Mouse (Mus musculus): ENCODE measurements around the gene Tanc2. TPM values are rescaled to one million over a fixed set of nuclear protein-coding genes. Genes with fewer than 3 reads are reported as not detected.

Tanc2 gene
- polyA plus RNA-seq, 1 experiment, result 2.6 TPM

DNA sequence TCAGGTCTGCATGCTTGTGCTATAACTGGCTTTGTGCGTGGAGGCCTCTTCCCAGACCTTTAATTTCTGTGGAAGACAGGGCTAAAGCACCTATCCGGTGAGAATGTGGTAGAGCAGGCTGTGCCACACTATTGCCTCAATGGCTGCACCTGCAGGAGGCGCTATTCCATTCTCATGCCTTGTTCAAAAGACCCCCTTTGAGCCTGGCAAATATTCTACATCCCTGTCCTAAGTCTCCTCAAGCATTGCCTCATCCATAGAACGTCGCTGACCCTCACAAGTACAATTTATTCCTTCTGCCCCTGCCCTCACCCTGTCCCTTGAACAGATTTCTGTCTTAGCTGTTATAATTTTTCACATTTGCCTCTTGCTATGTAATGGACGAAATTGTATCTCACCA lies 41.4 kb upstream of the Tanc2 start:
- Histone ChIP-seq H3K27ac (ENCODE audit: control insufficient read depth, insufficient read depth, low read length) (no peak overlapping the region), H3K36me3 (ENCODE audit: control insufficient read depth, insufficient read depth, low read length) (no peaks in the 10 kb centered on the region), H3K4me3 (ENCODE audit: control insufficient read depth, insufficient read depth, low read length) (no peak overlapping the region), H3K4me1 (replicated peaks; ENCODE audit: control insufficient read depth, insufficient read depth, low read length) (no peaks in the 10 kb centered on the region), H3K27me3 (ENCODE audit: control insufficient read depth, insufficient read depth, low read length) (no peaks in the 10 kb centered on the region)
- TF ChIP-seq CTCF (IDR thresholded peaks at IDR 0.05; ENCODE audit: borderline replicate concordance, control insufficient read depth, extremely low read depth, insufficient read depth, low read length, poor library complexity) (no peak), POLR2A (IDR thresholded peaks at IDR 0.05; ENCODE audit: control insufficient read depth, extremely low read depth, insufficient read depth, low read length, poor library complexity) (no peak)
- WGBS, result 93% methylated on average over 6 of the region's 6 CpGs
- DNase-seq, result no peak

DNA sequence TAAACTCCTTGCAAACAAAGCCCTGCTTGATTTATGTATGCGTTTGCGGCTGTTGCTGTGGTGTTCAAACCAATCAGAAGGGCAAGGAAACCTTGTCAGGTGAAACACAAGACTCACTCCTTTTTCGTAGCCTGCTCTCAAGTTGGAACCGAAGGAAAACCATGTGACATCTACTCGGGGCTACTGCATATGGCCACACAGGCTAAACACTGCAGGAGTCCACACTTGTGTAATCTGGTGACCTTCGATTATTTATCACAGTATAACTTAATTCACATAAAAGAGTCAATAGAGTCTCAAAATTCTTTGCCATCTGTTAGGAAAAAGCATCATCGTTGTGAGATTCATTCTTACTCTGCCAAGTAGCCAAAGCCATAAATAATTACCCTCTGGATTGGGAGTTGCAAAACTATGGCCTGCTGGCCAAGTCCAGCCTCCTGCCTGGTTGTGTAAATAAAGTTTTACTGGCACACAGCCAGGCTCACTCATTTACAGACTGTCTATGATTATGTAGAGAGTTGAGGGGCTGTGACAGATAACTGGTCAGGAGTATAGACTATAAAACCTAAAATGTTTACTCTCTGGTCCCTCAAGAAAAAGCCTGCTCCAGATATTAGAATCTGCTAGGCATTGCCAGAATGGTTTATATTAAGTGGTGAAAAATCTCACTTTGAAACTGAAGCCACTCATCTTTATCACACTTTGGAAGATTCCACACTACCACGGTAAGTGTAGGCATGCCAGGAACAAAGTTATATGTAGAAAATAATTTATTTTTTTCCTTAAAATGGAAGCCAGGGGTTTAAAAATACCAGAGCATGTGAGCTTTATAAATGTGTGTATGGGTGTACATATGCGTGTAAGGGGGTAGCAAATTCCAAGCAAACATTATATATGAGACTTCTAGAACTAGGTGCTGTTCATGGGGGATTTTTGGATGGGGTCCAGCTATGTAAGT lies 40.3 kb upstream of the Tanc2 start:
- no peaks in the 10 kb centered on the region for H3K4me1 ChIP-seq (replicated peaks; ENCODE audit: control insufficient read depth, insufficient read depth, low read length)
- no peaks in the 10 kb centered on the region for H3K27me3 ChIP-seq (ENCODE audit: control insufficient read depth, insufficient read depth, low read length)
- no peak overlapping the region for H3K27ac ChIP-seq (ENCODE audit: control insufficient read depth, insufficient read depth, low read length)
- H3K4me3 ChIP-seq (ENCODE audit: control insufficient read depth, insufficient read depth, low read length), result no peak overlapping the region
- H3K36me3 ChIP-seq (ENCODE audit: control insufficient read depth, insufficient read depth, low read length), result no peaks in the 10 kb centered on the region
- 85% methylated on average over 9 of the region's 9 CpGs for WGBS
- no peak for TF ChIP-seq CTCF (IDR thresholded peaks at IDR 0.05; ENCODE audit: borderline replicate concordance, control insufficient read depth, extremely low read depth, insufficient read depth, low read length, poor library complexity)
- TF ChIP-seq POLR2A (IDR thresholded peaks at IDR 0.05; ENCODE audit: control insufficient read depth, extremely low read depth, insufficient read depth, low read length, poor library complexity), result no peak
- no peak for DNase-seq

DNA sequence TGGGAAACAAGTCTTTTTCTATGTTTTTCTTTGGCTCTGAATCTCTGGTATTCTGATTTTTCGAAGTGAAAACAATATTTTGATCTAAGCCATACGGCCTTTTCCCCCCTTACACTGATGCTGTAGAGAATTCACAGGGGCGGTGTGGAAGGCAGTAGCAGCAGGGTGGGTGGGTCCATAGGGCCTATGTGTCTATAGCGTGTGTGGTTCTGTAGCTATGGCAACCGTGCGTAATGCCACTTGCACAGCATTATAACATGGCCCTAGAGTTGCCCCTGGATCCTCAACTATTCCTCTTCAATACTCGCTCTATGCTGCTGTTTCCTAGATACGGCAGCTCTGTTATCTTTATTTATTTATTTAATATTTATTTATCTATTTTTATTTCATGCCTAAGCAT lies 32.5 kb upstream of the Tanc2 start:
- DNase-seq, result no peak
- WGBS, result 93% methylated on average over 8 of the region's 8 CpGs
- Histone ChIP-seq H3K4me1 (replicated peaks; ENCODE audit: control insufficient read depth, insufficient read depth, low read length) (no peaks in the 10 kb centered on the region), H3K4me3 (ENCODE audit: control insufficient read depth, insufficient read depth, low read length) (no peak overlapping the region), H3K27me3 (ENCODE audit: control insufficient read depth, insufficient read depth, low read length) (no peaks in the 10 kb centered on the region), H3K36me3 (ENCODE audit: control insufficient read depth, insufficient read depth, low read length) (no peaks in the 10 kb centered on the region), H3K27ac (ENCODE audit: control insufficient read depth, insufficient read depth, low read length) (no peak overlapping the region)
- TF ChIP-seq POLR2A (IDR thresholded peaks at IDR 0.05; ENCODE audit: control insufficient read depth, extremely low read depth, insufficient read depth, low read length, poor library complexity), result no peak
- no peak for TF ChIP-seq CTCF (IDR thresholded peaks at IDR 0.05; ENCODE audit: borderline replicate concordance, control insufficient read depth, extremely low read depth, insufficient read depth, low read length, poor library complexity)

DNA sequence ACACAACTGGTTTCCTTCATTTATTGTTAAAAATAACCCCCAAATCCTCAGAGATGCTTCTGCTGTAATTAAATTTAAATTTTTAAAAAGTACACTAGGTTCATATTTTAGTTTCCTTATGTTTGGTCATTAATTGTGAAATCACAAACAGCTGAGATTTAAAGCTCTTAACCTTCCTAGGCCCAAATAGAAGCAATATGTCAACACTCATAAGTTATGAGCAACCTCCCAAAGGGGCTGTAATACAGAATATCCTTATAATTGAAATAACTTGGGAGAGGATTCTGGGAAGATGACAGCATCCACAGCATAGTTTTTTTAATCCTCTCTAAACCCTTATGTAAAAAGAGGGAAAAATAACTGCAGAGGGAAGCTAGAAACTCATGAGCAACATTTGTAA lies 31.7 kb upstream of the Tanc2 start:
- no peaks in the 10 kb centered on the region for H3K27me3 ChIP-seq (ENCODE audit: control insufficient read depth, insufficient read depth, low read length)
- no peaks in the 10 kb centered on the region for H3K4me1 ChIP-seq (replicated peaks; ENCODE audit: control insufficient read depth, insufficient read depth, low read length)
- H3K4me3 ChIP-seq (ENCODE audit: control insufficient read depth, insufficient read depth, low read length), result no peak overlapping the region
- TF ChIP-seq CTCF (IDR thresholded peaks at IDR 0.05; ENCODE audit: borderline replicate concordance, control insufficient read depth, extremely low read depth, insufficient read depth, low read length, poor library complexity) (no peak), POLR2A (IDR thresholded peaks at IDR 0.05; ENCODE audit: control insufficient read depth, extremely low read depth, insufficient read depth, low read length, poor library complexity) (no peak)
- no peak for DNase-seq
- no peak overlapping the region for H3K27ac ChIP-seq (ENCODE audit: control insufficient read depth, insufficient read depth, low read length)
- H3K36me3 ChIP-seq (ENCODE audit: control insufficient read depth, insufficient read depth, low read length), result no peaks in the 10 kb centered on the region

DNA sequence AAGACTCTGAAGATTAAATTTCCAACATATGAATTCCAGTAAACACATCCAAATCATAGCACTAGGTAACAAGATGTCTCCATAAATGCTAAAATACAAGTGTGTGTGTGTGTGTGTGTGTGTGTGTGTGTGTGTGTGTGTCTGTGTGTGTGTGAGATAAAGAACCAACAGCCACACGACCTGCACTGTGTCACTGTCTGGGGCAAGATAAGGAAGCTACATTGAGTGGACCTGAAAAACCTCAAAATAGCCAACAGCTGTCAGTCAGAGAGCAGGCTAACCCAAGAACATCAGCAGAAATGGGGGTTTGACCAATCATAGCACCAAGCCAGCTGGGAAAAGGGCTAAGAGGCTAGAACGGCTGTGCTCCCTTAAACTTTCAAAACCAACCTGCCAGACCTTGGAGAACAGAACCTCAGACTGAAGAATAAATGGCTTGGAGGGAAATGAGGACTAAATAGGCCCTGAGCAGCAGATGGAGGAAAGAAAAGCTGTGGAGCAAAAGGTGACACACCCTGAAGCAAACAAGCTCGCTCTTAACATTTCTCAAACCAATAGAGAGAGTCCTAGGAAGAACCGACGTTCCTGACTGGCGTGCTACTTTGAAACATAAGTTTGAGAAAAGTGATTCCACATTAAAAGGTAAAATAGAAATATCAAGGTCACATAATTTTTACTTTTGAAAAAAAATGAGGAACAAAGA lies 30.8 kb upstream of the Tanc2 start:
- Histone ChIP-seq H3K27me3 (ENCODE audit: control insufficient read depth, insufficient read depth, low read length) (no peaks in the 10 kb centered on the region), H3K27ac (ENCODE audit: control insufficient read depth, insufficient read depth, low read length) (no peak overlapping the region), H3K36me3 (ENCODE audit: control insufficient read depth, insufficient read depth, low read length) (no peaks in the 10 kb centered on the region), H3K4me1 (replicated peaks; ENCODE audit: control insufficient read depth, insufficient read depth, low read length) (no peaks in the 10 kb centered on the region), H3K4me3 (ENCODE audit: control insufficient read depth, insufficient read depth, low read length) (no peak overlapping the region)
- WGBS, result 83% methylated on average over 6 of the region's 6 CpGs
- DNase-seq, result no peak
- TF ChIP-seq POLR2A (IDR thresholded peaks at IDR 0.05; ENCODE audit: control insufficient read depth, extremely low read depth, insufficient read depth, low read length, poor library complexity), result no peak
- no peak for TF ChIP-seq CTCF (IDR thresholded peaks at IDR 0.05; ENCODE audit: borderline replicate concordance, control insufficient read depth, extremely low read depth, insufficient read depth, low read length, poor library complexity)

DNA sequence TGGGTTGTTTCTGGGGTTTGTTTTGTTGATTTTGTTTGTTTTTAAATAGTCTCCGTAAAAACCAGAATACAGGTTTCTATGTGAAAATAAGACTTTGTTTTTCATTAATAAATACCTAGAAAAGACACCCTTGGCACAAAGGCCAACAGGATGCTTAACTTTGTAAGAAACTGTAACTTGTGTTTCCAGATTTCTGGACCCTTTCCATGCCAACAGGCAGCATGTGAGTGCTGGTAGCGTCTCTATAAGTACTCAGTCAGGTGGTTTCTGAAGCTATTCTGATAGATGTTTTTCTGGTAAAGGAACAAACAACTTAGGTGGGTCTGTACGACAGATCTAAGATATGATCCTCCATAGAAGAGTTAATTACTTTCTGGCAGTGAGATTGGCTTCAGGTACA lies 26.2 kb upstream of the Tanc2 start:
- DNase-seq, result no peak
- H3K4me1 ChIP-seq (replicated peaks; ENCODE audit: control insufficient read depth, insufficient read depth, low read length), result no peaks in the 10 kb centered on the region
- TF ChIP-seq CTCF (IDR thresholded peaks at IDR 0.05; ENCODE audit: borderline replicate concordance, control insufficient read depth, extremely low read depth, insufficient read depth, low read length, poor library complexity) (no peak), POLR2A (IDR thresholded peaks at IDR 0.05; ENCODE audit: control insufficient read depth, extremely low read depth, insufficient read depth, low read length, poor library complexity) (no peak)
- H3K27me3 ChIP-seq (ENCODE audit: control insufficient read depth, insufficient read depth, low read length), result no peaks in the 10 kb centered on the region
- no peak overlapping the region for H3K4me3 ChIP-seq (ENCODE audit: control insufficient read depth, insufficient read depth, low read length)
- WGBS, result 97% methylated on average over 3 of the region's 3 CpGs
- H3K36me3 ChIP-seq (ENCODE audit: control insufficient read depth, insufficient read depth, low read length), result no peaks in the 10 kb centered on the region
- H3K27ac ChIP-seq (ENCODE audit: control insufficient read depth, insufficient read depth, low read length), result no peak overlapping the region

Data from thymus, adult 2 months (tissue).